Mouse (Mus musculus): Measurements from ENCODE around the gene Dlx4. TPM values are rescaled to one million over a fixed set of nuclear protein-coding genes. Genes with fewer than 3 reads are reported as not detected.
A peak's percentile ranks its signal among the peaks of the same experiment; 100 is the strongest.

The Dlx4 gene
- polyA plus RNA-seq, 1 experiment from 2014 or later, result not detected

DNA sequence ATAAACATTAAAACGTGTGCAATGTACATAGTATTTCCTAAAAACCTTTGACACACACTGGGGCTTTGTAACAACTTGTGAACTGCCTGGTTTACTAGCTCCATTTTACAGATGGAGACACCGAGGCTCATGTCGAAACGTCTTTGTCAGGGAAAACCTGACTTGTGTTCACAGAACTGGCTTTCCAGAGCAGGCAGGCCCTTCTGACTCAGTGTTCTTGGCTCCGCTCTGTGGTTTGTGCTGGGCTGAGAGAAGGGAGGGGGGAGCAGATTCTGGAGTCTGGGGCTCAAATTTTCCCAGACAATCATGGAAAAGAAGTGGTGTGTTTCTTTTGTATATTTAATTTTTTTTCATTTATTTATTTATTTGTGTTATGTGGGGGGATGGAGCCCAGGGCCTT is 7.6 kb upstream of the Dlx4 start:
- no peaks in the 10 kb centered on the region for H3K36me3 ChIP-seq
- H3K27ac ChIP-seq (replicated peaks), result no peak overlapping the region
- peaks cover 34% of the 10 kb centered on the region for H3K27me3 ChIP-seq
- no peak overlapping the region for H3K9ac ChIP-seq (replicated peaks)
- H3K9me3 ChIP-seq, result no peaks in the 10 kb centered on the region
- no peak for ATAC-seq (replicated peaks)
- 79% methylated on average over 5 of the region's 5 CpGs for WGBS
- H3K4me1 ChIP-seq, result peaks cover 8% of the 10 kb centered on the region
- no peak overlapping the region for H3K4me2 ChIP-seq (replicated peaks)
- no peak overlapping the region for H3K4me3 ChIP-seq

GRCm38 (mm10) chr11:95153116-95153515 is 7.1 kb upstream of the Dlx4 start:
- H3K4me1 ChIP-seq, result peaks cover 10% of the 10 kb centered on the region
- no peaks in the 10 kb centered on the region for H3K9me3 ChIP-seq
- no peaks in the 10 kb centered on the region for H3K36me3 ChIP-seq
- ATAC-seq (replicated peaks), result no peak
- H3K9ac ChIP-seq (replicated peaks), result no peak overlapping the region
- no peak overlapping the region for H3K27ac ChIP-seq (replicated peaks)
- H3K27me3 ChIP-seq, result peaks cover 40% of the 10 kb centered on the region
- no peak overlapping the region for H3K4me3 ChIP-seq
- 33% methylated on average over 5 of the region's 5 CpGs for WGBS
- no peak overlapping the region for H3K4me2 ChIP-seq (replicated peaks)

DNA sequence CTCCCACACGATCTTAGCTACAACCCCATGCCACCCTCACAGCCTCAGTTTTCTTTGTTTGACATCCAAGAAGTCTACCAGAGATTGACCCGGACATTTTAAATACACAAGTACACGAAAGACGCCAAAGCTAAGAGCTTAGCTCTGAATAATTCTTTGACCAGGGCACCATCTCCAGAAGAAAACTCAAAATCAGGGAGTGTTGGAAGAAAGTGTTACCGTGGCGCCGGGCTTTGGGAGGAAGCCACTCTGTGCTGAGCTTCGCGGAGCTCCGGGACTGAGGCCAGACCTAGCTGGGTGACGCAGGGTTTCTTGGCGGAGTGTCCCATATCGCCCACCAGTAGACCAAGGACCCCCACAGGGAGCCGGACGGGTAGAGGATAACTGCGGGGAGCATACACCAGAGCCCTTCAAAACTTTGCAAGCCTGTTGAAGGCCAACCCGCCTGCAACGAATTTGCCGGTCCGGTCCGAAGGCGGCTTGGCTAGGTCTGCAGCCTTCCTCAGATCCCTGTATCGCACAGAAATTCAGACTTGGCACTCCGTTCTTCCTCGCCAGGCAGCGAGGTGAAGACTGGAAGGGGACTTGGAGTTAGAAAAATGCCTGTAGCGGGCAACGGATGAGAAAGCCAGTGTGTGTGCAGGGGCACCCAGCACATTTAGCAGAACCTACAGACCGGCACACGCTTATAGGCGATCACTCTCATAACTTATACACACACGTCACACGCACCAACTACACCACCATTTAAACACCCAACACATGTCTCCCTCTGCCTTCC is 4.4 kb upstream of the Dlx4 start:
- Histone ChIP-seq H3K4me3 (peak overlapping the region; percentile 3; the same call in 1 of the 2 replicates), H3K27me3 (peaks cover 64% of the 10 kb centered on the region), H3K4me1 (peaks cover 18% of the 10 kb centered on the region), H3K27ac (replicated peaks) (no peak overlapping the region), H3K9ac (replicated peaks) (no peak overlapping the region), H3K36me3 (no peaks in the 10 kb centered on the region), H3K4me2 (replicated peaks) (no peak overlapping the region), H3K9me3 (no peaks in the 10 kb centered on the region)
- WGBS, result 1% methylated on average over 33 of the region's 33 CpGs
- no peak for ATAC-seq (replicated peaks)

DNA sequence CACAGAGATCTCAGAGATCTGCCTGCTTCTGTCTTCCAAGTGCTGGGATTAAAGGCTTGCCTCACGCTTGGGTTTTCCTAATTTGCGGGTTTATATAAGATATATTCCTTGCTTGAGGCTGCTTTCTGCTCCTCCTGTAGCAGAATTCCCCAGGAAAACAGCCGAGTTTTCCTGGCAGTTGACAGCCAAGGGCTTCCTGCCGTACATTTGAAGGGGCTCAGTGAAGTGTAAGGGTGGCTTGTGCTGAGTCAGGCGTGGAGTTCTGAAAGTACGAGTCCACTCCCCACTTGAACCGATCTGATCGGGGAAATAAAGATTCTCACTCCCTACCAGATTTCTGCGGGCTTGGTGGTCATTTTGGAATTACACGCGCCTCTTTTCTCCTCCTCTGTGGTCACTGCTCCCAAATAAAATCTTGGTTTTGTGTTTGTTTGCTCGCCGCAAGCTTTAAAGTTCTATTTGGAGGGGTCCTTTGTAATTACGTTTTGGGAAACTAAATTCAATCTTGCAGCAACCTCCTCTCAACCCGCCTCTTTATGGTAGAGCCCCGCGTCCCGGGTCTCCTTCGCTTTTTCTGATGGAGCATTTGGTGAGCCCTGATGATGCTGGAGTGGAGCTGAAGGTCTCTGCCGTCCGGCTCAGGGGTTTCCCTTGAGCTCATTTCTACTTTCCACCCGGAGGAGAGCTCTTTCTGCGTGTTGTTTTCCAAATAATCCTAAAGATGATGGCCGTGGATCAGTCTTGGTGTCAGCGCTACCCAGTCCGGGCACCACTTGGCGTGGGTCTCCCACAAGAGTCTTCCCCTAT is 3.6 kb upstream of the Dlx4 start:
- Histone ChIP-seq H3K9ac (replicated peaks) (no peak overlapping the region), H3K9me3 (no peaks in the 10 kb centered on the region), H3K4me2 (replicated peaks) (no peak overlapping the region), H3K27me3 (peaks cover 72% of the 10 kb centered on the region), H3K4me3 (no peak overlapping the region), H3K4me1 (peaks cover 26% of the 10 kb centered on the region), H3K36me3 (no peaks in the 10 kb centered on the region), H3K27ac (replicated peaks) (no peak overlapping the region)
- no peak for ATAC-seq (replicated peaks)
- WGBS, result 2% methylated on average over 27 of the region's 27 CpGs

GRCm38 (mm10) chr11:95148754-95149153 is 2.7 kb upstream of the Dlx4 start:
- Histone ChIP-seq H3K4me2 (replicated peaks) (no peak overlapping the region), H3K36me3 (no peaks in the 10 kb centered on the region), H3K4me1 (peaks cover 26% of the 10 kb centered on the region), H3K27ac (replicated peaks) (no peak overlapping the region), H3K27me3 (peaks cover 81% of the 10 kb centered on the region), H3K9me3 (no peaks in the 10 kb centered on the region), H3K4me3 (no peak overlapping the region), H3K9ac (replicated peaks) (no peak overlapping the region)
- ATAC-seq (replicated peaks), result no peak
- 1% methylated on average over 9 of the region's 9 CpGs for WGBS

DNA sequence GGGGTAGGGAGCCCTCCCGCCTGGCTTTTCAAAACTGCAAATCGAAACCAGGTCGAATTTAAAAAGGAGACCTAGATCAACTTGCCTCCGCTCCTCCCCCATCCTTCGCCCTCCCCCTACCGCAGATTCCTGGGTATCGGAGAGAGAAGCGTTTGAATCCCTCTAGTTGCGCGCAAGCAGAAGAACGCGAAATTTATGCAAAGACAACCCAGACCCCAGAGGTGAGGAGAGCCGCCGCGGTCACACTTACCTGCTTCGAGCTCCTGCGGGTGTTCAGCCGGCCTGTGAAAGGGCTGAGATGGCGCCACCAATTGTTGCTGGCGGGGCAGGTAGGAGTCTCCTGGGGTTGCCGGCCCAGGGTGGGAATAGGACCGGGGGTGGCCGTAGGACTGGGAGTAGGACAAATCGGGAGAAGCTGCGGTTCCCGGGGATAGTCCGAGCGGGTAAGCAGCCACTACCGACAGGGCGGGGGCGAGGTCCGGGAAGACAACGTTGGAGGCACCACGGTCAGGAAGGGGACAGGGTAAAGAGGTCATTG is 1.0 kb downstream of the Dlx4 start:
- no peak for ATAC-seq (replicated peaks)
- H3K27me3 ChIP-seq, result peaks cover 92% of the 10 kb centered on the region
- H3K4me2 ChIP-seq (replicated peaks), result peak overlapping the region; percentile 52; the same call in 1 of the 2 replicates
- 1% methylated on average over 34 of the region's 34 CpGs for WGBS
- peaks cover 26% of the 10 kb centered on the region for H3K4me1 ChIP-seq
- no peaks in the 10 kb centered on the region for H3K9me3 ChIP-seq
- H3K4me3 ChIP-seq, result no peak overlapping the region; the same call in 1 of the 2 replicates
- no peak overlapping the region for H3K9ac ChIP-seq (replicated peaks)
- H3K27ac ChIP-seq (replicated peaks), result no peak overlapping the region
- H3K36me3 ChIP-seq, result no peaks in the 10 kb centered on the region

DNA sequence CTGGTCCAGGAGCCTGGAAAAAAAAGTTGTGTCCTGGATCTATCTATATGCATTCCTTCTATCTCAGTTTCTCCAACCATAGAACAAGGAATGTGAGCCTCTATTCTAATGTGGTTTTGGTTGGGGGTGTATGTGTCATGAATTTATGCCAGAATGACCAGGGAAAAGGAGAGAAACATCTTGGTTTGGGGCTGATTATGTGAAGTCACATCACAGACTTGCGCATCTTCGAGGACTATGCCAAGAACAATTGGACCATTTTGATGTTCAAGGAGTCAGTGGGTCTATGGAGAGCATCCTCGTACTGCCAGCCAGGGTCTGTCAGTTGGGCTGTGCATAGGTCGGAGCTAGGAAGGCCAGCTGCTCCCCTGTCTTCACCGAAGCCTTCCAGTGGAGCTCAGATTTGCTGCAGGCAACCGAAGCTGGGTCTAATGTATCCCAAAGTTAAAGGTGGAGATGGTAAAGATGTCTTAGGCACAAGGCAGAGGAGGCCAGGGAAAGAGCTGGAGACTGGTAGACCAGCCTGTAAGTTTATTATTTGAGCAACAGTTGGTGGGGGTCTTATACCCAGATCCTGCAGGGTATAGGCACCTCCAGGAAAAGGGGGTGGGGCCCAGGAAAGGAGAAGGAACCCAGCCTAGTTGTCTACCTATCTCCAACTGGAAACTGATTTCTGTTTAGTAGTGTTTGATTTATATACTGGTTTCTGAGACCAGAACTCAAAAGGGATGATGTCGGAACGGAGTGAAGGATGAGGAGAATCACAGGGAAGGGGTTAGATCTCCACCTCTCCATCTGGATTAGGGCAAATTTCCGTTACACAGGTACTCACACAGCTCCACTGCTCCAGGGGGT is 1.7 kb downstream of the Dlx4 start:
- no peaks in the 10 kb centered on the region for H3K9me3 ChIP-seq
- H3K4me2 ChIP-seq (replicated peaks), result no peak overlapping the region
- peaks cover 26% of the 10 kb centered on the region for H3K4me1 ChIP-seq
- 8% methylated on average over 9 of the region's 9 CpGs for WGBS
- H3K27me3 ChIP-seq, result peaks cover 99% of the 10 kb centered on the region
- no peak overlapping the region for H3K27ac ChIP-seq (replicated peaks)
- no peaks in the 10 kb centered on the region for H3K36me3 ChIP-seq
- no peak overlapping the region for H3K9ac ChIP-seq (replicated peaks)
- no peak for ATAC-seq (replicated peaks)
- H3K4me3 ChIP-seq, result no peak overlapping the region

- Histone ChIP-seq H3K9ac (replicated peaks) (no peak overlapping the region), H3K27ac (replicated peaks) (no peak overlapping the region), H3K36me3 (no peaks in the 10 kb centered on the region), H3K4me3 (no peak overlapping the region), H3K9me3 (no peaks in the 10 kb centered on the region), H3K4me1 (peaks cover 24% of the 10 kb centered on the region), H3K27me3 (peaks cover 100% of the 10 kb centered on the region), H3K4me2 (replicated peaks) (no peak overlapping the region)
- ATAC-seq (replicated peaks), result no peak
- 7% methylated on average over 4 of the region's 4 CpGs for WGBS
Measured at GRCm38 (mm10) chr11:95143663-95144062, 2.4 kb downstream of the Dlx4 start.

GRCm38 (mm10) chr11:95142980-95143575 is 3.0 kb downstream of the Dlx4 start:
- H3K4me2 ChIP-seq (replicated peaks), result no peak overlapping the region
- no peak for ATAC-seq (replicated peaks)
- 2% methylated on average over 39 of the region's 39 CpGs for WGBS

DNA sequence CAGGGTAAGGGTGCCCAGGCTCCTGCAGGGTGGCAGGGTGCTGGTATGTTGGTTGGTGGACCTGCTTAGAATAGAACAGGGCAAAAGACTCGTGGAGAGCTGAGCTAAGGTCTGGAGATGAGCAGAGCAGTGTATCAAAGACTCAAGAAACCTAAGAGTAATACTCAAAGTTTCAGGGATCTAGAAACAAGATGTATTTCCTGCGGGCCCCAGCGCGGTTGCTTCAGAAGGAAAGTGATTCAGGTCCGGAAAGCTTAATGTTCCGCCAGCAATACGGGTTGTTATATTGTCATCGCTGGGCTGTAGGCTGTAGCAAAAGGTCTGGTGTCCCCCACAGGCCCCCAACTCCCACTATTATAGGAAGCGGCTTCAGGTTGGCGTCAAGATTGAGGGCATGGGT is 3.8 kb downstream of the Dlx4 start:
- 10% methylated on average over 10 of the region's 10 CpGs for WGBS

More at GRCm38 (mm10) chr11:95142980-95143575, 3.0 kb downstream of the Dlx4 start:
- H3K9me3 ChIP-seq, result no peaks in the 10 kb centered on the region
- no peaks in the 10 kb centered on the region for H3K36me3 ChIP-seq
- peaks cover 100% of the 10 kb centered on the region for H3K27me3 ChIP-seq
- H3K4me3 ChIP-seq, result no peak overlapping the region
- peaks cover 22% of the 10 kb centered on the region for H3K4me1 ChIP-seq
- no peak overlapping the region for H3K9ac ChIP-seq (replicated peaks)
- no peak overlapping the region for H3K27ac ChIP-seq (replicated peaks)

GRCm38 (mm10) chr11:95139871-95140270 is 6.2 kb downstream of the Dlx4 start:
- H3K9me3 ChIP-seq, result no peaks in the 10 kb centered on the region
- no peak overlapping the region for H3K4me3 ChIP-seq
- H3K4me1 ChIP-seq, result peaks cover 18% of the 10 kb centered on the region
- no peak for ATAC-seq (replicated peaks)
- WGBS, result 45% methylated on average over 5 of the region's 5 CpGs
- peaks cover 72% of the 10 kb centered on the region for H3K27me3 ChIP-seq
- H3K9ac ChIP-seq (replicated peaks), result no peak overlapping the region
- no peaks in the 10 kb centered on the region for H3K36me3 ChIP-seq
- no peak overlapping the region for H3K27ac ChIP-seq (replicated peaks)
- no peak overlapping the region for H3K4me2 ChIP-seq (replicated peaks)

More for the DNA sequence above, 3.8 kb downstream of the Dlx4 start:
- Histone ChIP-seq H3K4me2 (replicated peaks) (no peak overlapping the region), H3K4me3 (no peak overlapping the region), H3K9ac (replicated peaks) (no peak overlapping the region), H3K4me1 (peaks cover 28% of the 10 kb centered on the region), H3K27ac (replicated peaks) (no peak overlapping the region), H3K27me3 (peaks cover 96% of the 10 kb centered on the region), H3K9me3 (no peaks in the 10 kb centered on the region), H3K36me3 (no peaks in the 10 kb centered on the region)
- no peak for ATAC-seq (replicated peaks)
